Mouse (Mus musculus) heart, postnatal 0 days (tissue): ENCODE measurements around the gene Slc25a38.

Experiments
- CTCF ChIP-seq: IDR thresholded peaks from 2 replicates; pipeline ENCODE4 v1.5.1; 2016; ENCODE audit warnings: antibody characterized with exemption, control low read depth, low read depth
- EP300 ChIP-seq: IDR thresholded peaks from 2 replicates; pipeline ENCODE4 v1.6.1; 2016; ENCODE audit warnings: antibody characterized with exemption, low read depth

GRCm38 (mm10) chr9:120112472-120112871 is 2.3 kb downstream of the Slc25a38 start:
- TF ChIP-seq CTCF, result no peak
- TF ChIP-seq EP300, result no peak
